Comparison of ENCODE assay signal across 28 mouse cellular contexts in genomic region chr12:40794066-40794465, GRCm38 (mm10).
DNase-seq lines count a peak whose midpoint lies in the region; ATAC-seq and TF ChIP-seq lines count a peak whose summit lies in the region.
"Had no signal": no experiment of that assay in that cellular context is flagged by ENCODE, and none has a peak within 500 bp of the region (broad histone marks: within the 10 kb centered on the region; RNA-seq: fewer than 3 reads in every experiment).

No protein-coding gene starts in this region.

- H3K9me3 ChIP-seq in kidney, embryonic 15.5 days (replicated peaks): no peaks in the 10 kb centered on the region
- H3K9me3 ChIP-seq: embryonic facial prominence, embryonic 13.5 days; forebrain, embryonic 12.5 days; G1E; midbrain, embryonic 12.5 days; neural tube, embryonic 15.5 days had no signal

- no peaks in the 10 kb centered on the region for H3K27me3 ChIP-seq in kidney, adult 2 months (replicated peaks; ENCODE audit: control insufficient read depth, insufficient read depth, low read length)
- no peaks in the 10 kb centered on the region for H3K27me3 ChIP-seq in kidney, embryonic 15.5 days
- H3K27me3 ChIP-seq: CH12.LX; embryonic facial prominence, embryonic 13.5 days; midbrain, embryonic 12.5 days; neural tube, embryonic 15.5 days; Patski had no signal

- no peaks in the 10 kb centered on the region for H3K36me3 ChIP-seq in kidney, adult 2 months (ENCODE audit: control insufficient read depth, insufficient read depth, low read length)
- H3K36me3 ChIP-seq in kidney, embryonic 15.5 days: no peaks in the 10 kb centered on the region
- H3K36me3 ChIP-seq: embryonic facial prominence, embryonic 13.5 days; forebrain, embryonic 12.5 days; G1E; midbrain, embryonic 12.5 days; neural tube, embryonic 15.5 days had no signal

- H3K4me1 ChIP-seq in kidney, adult 2 months (ENCODE audit: control insufficient read depth, insufficient read depth, low read length): peaks cover 13% of the 10 kb centered on the region
- peaks cover 28% of the 10 kb centered on the region for H3K4me1 ChIP-seq in kidney, embryonic 15.5 days

- intact Hi-C loops in left cerebral cortex, postnatal 14 days (cut with DNase I): loop anchor here (10.0 kb wide), 1 partner anchor 349 kb away; the partner anchor contains the start of genes Dock4 and Zfp277
- intact Hi-C loops in left cerebral cortex, postnatal 10 days (cut with DNase I): loop anchor here (10.0 kb wide), 1 partner anchor 349 kb away; the partner anchor contains the start of genes Dock4 and Zfp277
- intact Hi-C loops in left cerebral cortex, postnatal 25 days (cut with DNase I): no loop called here

- H3K4me2 ChIP-seq in kidney, embryonic 15.5 days: no peak overlapping the region
- H3K4me2 ChIP-seq: embryonic facial prominence, embryonic 13.5 days; forebrain, embryonic 12.5 days; lung, embryonic 14.5 days; midbrain, embryonic 12.5 days; neural tube, embryonic 15.5 days had no signal

- TF ChIP-seq POLR2A in kidney, adult 2 months (IDR thresholded peaks at IDR 0.05; ENCODE audit: low read depth, low read length): no peak

- H3K27ac ChIP-seq in kidney, adult 2 months (ENCODE audit: insufficient read depth, low read depth, low read length): peak overlapping the region; percentile 55
- H3K27ac ChIP-seq in kidney, embryonic 15.5 days: no peak overlapping the region
- H3K27ac ChIP-seq: embryonic facial prominence, embryonic 13.5 days; forebrain, embryonic 12.5 days; liver, embryonic 14.5 days; midbrain, embryonic 12.5 days; neural tube, embryonic 15.5 days had no signal

- H3K4me3 ChIP-seq in kidney, adult 2 months (ENCODE audit: insufficient read depth, low read depth, low read length): no peak overlapping the region
- H3K4me3 ChIP-seq in kidney, embryonic 15.5 days (replicated peaks): no peak overlapping the region
- H3K4me3 ChIP-seq: embryonic facial prominence, embryonic 13.5 days; erythroblast, embryonic 14.5 days; forebrain, embryonic 12.5 days; midbrain, embryonic 12.5 days; neural tube, embryonic 15.5 days had no signal

- no peak for ATAC-seq in kidney, embryonic 15.5 days (replicated peaks; ENCODE audit: low FRiP score)
- ATAC-seq: hindbrain, embryonic 16.5 days; intestine, embryonic 16.5 days; Patski had no signal

- 82% methylated on average over 11 of the region's 11 CpGs for WGBS in kidney, adult 2 months
- 79% methylated on average over 11 of the region's 11 CpGs for WGBS in kidney, embryonic 15.5 days

- TF ChIP-seq CTCF in kidney, adult 2 months (conservative IDR thresholded peaks at IDR 0.05; ENCODE audit: insufficient read depth, insufficient read length, low read depth, low read length): no peak

- peak; percentile 33 for DNase-seq in heart, adult 11 months
- DNase-seq in heart, adult 18-20 months: no peak
- DNase-seq in kidney, adult 2 months: no peak
- peak; percentile 22 to 47 for DNase-seq in left cerebral cortex, postnatal 14 days (ENCODE audit: low spot score in 2 of 2)
- no peak for DNase-seq in left cerebral cortex, postnatal 10 days (ENCODE audit: extremely low spot score in 1 of 2, low spot score in 2 of 2)
- peak; percentile 49 to 53 for DNase-seq in left cerebral cortex, postnatal 25 days (ENCODE audit: low spot score in 2 of 2)
- no peak for DNase-seq in liver
- DNase-seq: adrenal gland, postnatal 36 days; B cell, adult 2 months; cerebellum, adult 11-12 months; cerebellum, postnatal 10 days; gastrocnemius, postnatal 25 days; heart, postnatal 4 days; lung, embryonic 14.5 days; spleen, adult 18-20 months; thymus, postnatal 14 days had no signal

- no peak overlapping the region for H3K9ac ChIP-seq in kidney, embryonic 15.5 days
- H3K9ac ChIP-seq: embryonic facial prominence, embryonic 13.5 days; forebrain, embryonic 12.5 days; liver, embryonic 14.5 days; lung, embryonic 14.5 days; midbrain, embryonic 12.5 days; neural tube, embryonic 15.5 days had no signal

Comparison
In these comparisons a context has a peak if more than half of its experiments do, and no peak if none do; other contexts are left out.
1. DNase-seq: peak in heart, adult 11 months (single experiment), left cerebral cortex, postnatal 14 days (2 of 2) and left cerebral cortex, postnatal 25 days (2 of 2); none in heart, adult 18-20 months (0 of 2), kidney, adult 2 months (single experiment), left cerebral cortex, postnatal 10 days (0 of 2) and liver (single experiment).